Mouse (Mus musculus) ES-Bruce4 (cell line): ENCODE results near the gene Ola1. TPM values are rescaled to one million over a fixed set of nuclear protein-coding genes. Genes with fewer than 3 reads are reported as not detected.
A peak's percentile ranks its signal among the peaks of the same experiment; 100 is the strongest.

Experiments
- H3K27ac ChIP-seq: 2 replicates; pipeline ENCODE4 v1.5.1; 2012; ENCODE audit warnings: low read length, inconsistent platforms; ENCODE audit not compliant: insufficient read depth
- H3K27me3 ChIP-seq: 2 replicates; pipeline ENCODE4 v1.6.1; 2012; ENCODE audit warnings: mild to moderate bottlenecking, low read length, inconsistent platforms; ENCODE audit not compliant: control insufficient read depth, poor library complexity, insufficient read depth, severe bottlenecking
- H3K36me3 ChIP-seq: 2 replicates; pipeline ENCODE4 v1.6.1; 2012; ENCODE audit warnings: inconsistent platforms, mild to moderate bottlenecking, low read length, moderate library complexity; ENCODE audit not compliant: control insufficient read depth, poor library complexity, insufficient read depth, severe bottlenecking
- H3K4me1 ChIP-seq: one replicate; pipeline ENCODE4 v1.8.1; 2011; ENCODE audit warnings: low read length; ENCODE audit not compliant: control insufficient read depth, insufficient read depth
- H3K4me3 ChIP-seq: 2 replicates; pipeline ENCODE4 v1.5.1; 2011; ENCODE audit warnings: low read depth, mild to moderate bottlenecking, low read length
- H3K9ac ChIP-seq: 2 replicates; pipeline ENCODE4 v1.6.1; 2012; ENCODE audit warnings: low read depth, mild to moderate bottlenecking, inconsistent platforms; ENCODE audit not compliant: poor library complexity, severe bottlenecking
- H3K9me3 ChIP-seq: replicated peaks from 2 replicates; pipeline ENCODE4 v1.6.1; 2012; ENCODE audit warnings: mild to moderate bottlenecking, low read length, inconsistent platforms; ENCODE audit not compliant: control insufficient read depth, poor library complexity, insufficient read depth, severe bottlenecking
- CTCF ChIP-seq: IDR thresholded peaks from one replicate; pipeline ENCODE4 v1.8.1; 2011; ENCODE audit warnings: low read depth, low read length
- EP300 ChIP-seq: IDR thresholded peaks from 2 replicates; pipeline ENCODE4 v1.6.1; 2011; ENCODE audit warnings: low read depth, low read length; ENCODE audit not compliant: insufficient read depth
- POLR2A ChIP-seq: IDR thresholded peaks from one replicate; pipeline ENCODE4 v1.8.1; 2011; ENCODE audit warnings: low read length; ENCODE audit not compliant: insufficient read depth
- polyA plus RNA-seq: library from polyadenylated mRNA; stranded (reverse); fragments of >200 nt; gene quantifications from 2 replicates; pipeline ENCODE4 v1.2.4, GENCODE M21; 2011; ENCODE audit warnings: low read depth; ENCODE audit not compliant: missing spikeins, insufficient read depth, insufficient read length

Gene Ola1
- polyA plus RNA-seq, 1 experiment: 205 TPM

GRCm38 (mm10) chr2:73264611-73265195, 46.0 kb upstream of the Ola1 start:
- Histone ChIP-seq H3K9me3 (peaks cover 4% of the 10 kb centered on the region), H3K4me1 (no peaks in the 10 kb centered on the region), H3K9ac (no peak overlapping the region), H3K27me3 (peaks cover 10% of the 10 kb centered on the region; the same call in 1 of the 2 replicates), H3K4me3 (no peak overlapping the region), H3K27ac (no peak overlapping the region), H3K36me3 (no peaks in the 10 kb centered on the region)
- TF ChIP-seq EP300 (no peak), POLR2A (no peak), CTCF (no peak)

GRCm38 (mm10) chr2:73263794-73264610, 45.3 kb upstream of the Ola1 start:
- H3K27me3 ChIP-seq: peaks cover 7% of the 10 kb centered on the region; the same call in 1 of the 2 replicates
- H3K9ac ChIP-seq: no peak overlapping the region
- no peaks in the 10 kb centered on the region for H3K4me1 ChIP-seq
- no peak overlapping the region for H3K27ac ChIP-seq
- no peak for TF ChIP-seq POLR2A
- TF ChIP-seq CTCF: no peak
- TF ChIP-seq EP300: no peak
- no peaks in the 10 kb centered on the region for H3K36me3 ChIP-seq
- H3K9me3 ChIP-seq: peaks cover 4% of the 10 kb centered on the region
- H3K4me3 ChIP-seq: peak overlapping the region; percentile 41

DNA sequence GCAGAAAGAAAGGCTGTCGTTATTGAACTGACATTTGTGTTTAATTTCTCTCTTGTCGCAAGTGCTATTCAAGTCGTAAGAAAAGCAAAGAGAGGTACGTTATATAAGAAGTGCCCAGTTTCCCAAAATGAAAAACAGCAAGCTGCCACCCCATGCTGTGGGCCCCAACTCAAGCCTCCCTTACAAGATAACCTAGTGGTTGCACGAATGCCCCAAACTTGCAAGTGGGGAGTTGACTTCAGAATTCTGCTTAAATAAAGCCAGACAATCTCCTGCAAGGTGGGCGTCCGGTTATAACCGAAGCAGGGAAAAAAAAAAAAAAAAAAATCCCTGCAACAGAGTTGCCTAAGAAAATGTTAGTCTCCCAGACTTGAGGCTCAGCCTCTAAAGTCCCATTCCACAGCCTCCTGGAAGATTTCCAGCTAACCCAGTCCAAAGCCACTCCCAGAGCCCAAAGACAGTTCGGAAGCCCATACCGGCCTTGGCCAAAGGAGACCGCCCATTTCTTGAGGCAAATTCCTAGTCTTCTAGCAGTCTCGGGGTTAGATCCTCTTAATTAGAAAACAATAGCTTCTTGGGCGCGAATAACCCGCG, 44.5 kb upstream of the Ola1 start:
- H3K4me1 ChIP-seq: no peaks in the 10 kb centered on the region
- H3K27ac ChIP-seq: no peak overlapping the region
- H3K9me3 ChIP-seq: peaks cover 4% of the 10 kb centered on the region
- peak overlapping the region; percentile 41 for H3K4me3 ChIP-seq
- H3K27me3 ChIP-seq: peaks cover 7% of the 10 kb centered on the region; the same call in 1 of the 2 replicates
- TF ChIP-seq EP300 (no peak), CTCF (no peak), POLR2A (no peak)
- H3K36me3 ChIP-seq: no peaks in the 10 kb centered on the region
- no peak overlapping the region for H3K9ac ChIP-seq

GRCm38 (mm10) chr2:73248701-73249100, 30.0 kb upstream of the Ola1 start:
- Histone ChIP-seq H3K4me3 (no peak overlapping the region), H3K27ac (no peak overlapping the region), H3K9ac (no peak overlapping the region), H3K36me3 (no peaks in the 10 kb centered on the region), H3K27me3 (no peaks in the 10 kb centered on the region), H3K9me3 (peaks cover 3% of the 10 kb centered on the region), H3K4me1 (no peaks in the 10 kb centered on the region)
- TF ChIP-seq CTCF (no peak), POLR2A (no peak), EP300 (no peak)

DNA sequence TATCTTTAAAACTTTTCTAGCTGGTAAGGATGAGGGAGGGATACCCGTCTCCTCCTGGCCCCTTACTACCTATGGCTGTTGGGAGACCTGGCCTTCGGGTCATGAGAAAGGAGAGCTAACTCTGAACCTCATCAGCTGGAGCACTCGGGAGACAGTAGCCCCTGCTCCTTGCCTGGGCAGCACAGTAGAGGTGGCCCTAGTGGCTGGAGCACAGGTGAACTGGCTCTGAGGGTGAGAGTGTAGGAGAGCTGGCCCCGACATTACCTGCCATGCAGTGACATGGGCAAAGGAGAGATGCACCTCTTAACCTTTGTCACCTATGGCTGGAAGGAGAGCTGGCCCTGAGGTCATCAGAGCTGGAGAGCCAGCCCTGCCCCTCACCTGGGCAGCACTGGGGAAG, 22.6 kb upstream of the Ola1 start:
- no peak overlapping the region for H3K9ac ChIP-seq
- H3K36me3 ChIP-seq: no peaks in the 10 kb centered on the region
- no peaks in the 10 kb centered on the region for H3K4me1 ChIP-seq
- no peak overlapping the region for H3K4me3 ChIP-seq
- TF ChIP-seq POLR2A (no peak), EP300 (no peak), CTCF (no peak)
- no peaks in the 10 kb centered on the region for H3K27me3 ChIP-seq
- H3K27ac ChIP-seq: no peak overlapping the region
- no peaks in the 10 kb centered on the region for H3K9me3 ChIP-seq

- TF ChIP-seq EP300 (no peak), POLR2A (no peak), CTCF (no peak)
- Histone ChIP-seq H3K36me3 (no peaks in the 10 kb centered on the region), H3K27ac (no peak overlapping the region), H3K9ac (no peak overlapping the region), H3K4me3 (no peak overlapping the region), H3K9me3 (no peaks in the 10 kb centered on the region), H3K4me1 (no peaks in the 10 kb centered on the region), H3K27me3 (no peaks in the 10 kb centered on the region)
Measured at GRCm38 (mm10) chr2:73231081-73231480, 12.4 kb upstream of the Ola1 start.
